Mouse (Mus musculus) cerebellum, postnatal 14 days (tissue): ENCODE measurements at regions not wholly inside any gene's neighbourhood (a gene's known extent, or its start where the extent isn't known, plus 50 kb on each side); places are given as distances from the start of the nearest gene placed in this dataset.

Experiments
- DNase-seq, 2 experiments: peaks; one replicate each; pipeline ENCODE4 v3.0.0; 2021; ENCODE audit warnings: mixed read lengths in 2 of 2

GRCm38 (mm10) chr15:74461935-74462334, 174.2 kb downstream of the Mroh4 start:
- DNase-seq = peak in 1 of 2 experiments; percentile 36

DNA sequence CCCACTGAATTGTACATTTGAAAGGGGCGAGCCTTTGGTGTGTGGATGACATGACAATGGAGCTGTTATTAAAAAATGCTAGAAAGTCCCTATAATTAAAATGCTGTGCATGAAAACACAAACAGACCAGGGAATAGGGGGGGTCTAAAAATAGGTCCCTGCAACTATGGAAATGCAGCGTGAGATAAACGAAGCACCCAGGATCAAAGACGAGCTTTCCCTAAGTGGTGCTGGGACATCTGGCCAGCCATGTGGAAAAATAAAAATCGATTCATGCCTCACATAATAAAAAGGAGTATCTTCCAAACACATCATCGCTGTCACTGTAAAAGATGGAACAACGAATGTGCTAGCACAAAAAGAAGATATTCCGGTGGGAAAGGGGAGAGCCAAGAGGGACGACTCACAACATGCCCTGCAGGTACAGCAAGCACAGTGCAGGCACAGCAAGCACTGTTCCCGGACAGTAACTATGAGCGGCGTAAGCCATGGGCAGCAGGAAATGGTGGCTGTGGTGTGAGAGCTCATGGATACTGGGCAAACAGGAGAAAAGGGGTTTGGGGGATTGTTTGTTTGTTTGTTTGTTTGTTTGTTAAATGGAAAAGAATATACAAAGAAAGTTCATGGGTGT, 176.7 kb downstream of the Mroh4 start:
- no peak for DNase-seq

DNA sequence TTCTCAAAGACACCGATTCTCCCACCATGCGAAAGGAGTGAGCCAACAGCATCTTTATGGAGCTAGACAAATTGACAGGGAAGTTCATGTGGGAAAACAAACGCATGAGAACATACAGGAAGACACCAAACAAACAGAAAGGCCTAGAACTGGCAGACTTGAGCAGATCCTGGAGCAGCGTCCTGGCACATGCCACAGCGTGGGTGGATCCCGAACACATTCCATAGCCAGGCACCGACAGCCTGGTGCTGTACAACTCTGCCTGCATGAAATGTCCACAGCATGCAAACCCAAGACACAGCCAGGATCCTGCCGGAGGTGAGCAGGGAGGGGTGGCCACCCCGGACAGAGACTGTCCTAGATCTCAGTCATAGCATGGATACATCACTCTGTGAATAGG, 177.2 kb downstream of the Mroh4 start:
- DNase-seq = peak; percentile 40 to 53

DNA sequence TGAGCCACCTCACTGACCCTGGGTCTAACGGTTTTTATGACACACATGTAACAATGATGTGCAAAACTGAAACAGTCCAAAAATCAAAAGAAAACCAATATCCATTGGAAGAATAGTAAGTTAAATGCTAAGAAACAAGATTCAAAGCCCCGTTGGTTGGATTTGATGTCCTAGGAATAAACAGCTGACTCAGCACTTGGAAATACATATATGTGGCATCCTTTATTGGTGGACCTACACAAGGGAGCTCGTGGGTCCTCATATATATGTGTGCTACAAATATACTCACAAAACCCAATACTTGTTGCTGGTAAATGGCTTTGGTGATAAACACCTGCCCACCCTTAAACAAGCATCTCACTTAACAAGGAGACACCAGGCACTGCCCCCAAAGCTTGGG, 178.2 kb downstream of the Mroh4 start:
- DNase-seq = no peak

GRCm38 (mm10) chr15:74456675-74457040, 179.5 kb downstream of the Mroh4 start:
- DNase-seq = no peak

DNA sequence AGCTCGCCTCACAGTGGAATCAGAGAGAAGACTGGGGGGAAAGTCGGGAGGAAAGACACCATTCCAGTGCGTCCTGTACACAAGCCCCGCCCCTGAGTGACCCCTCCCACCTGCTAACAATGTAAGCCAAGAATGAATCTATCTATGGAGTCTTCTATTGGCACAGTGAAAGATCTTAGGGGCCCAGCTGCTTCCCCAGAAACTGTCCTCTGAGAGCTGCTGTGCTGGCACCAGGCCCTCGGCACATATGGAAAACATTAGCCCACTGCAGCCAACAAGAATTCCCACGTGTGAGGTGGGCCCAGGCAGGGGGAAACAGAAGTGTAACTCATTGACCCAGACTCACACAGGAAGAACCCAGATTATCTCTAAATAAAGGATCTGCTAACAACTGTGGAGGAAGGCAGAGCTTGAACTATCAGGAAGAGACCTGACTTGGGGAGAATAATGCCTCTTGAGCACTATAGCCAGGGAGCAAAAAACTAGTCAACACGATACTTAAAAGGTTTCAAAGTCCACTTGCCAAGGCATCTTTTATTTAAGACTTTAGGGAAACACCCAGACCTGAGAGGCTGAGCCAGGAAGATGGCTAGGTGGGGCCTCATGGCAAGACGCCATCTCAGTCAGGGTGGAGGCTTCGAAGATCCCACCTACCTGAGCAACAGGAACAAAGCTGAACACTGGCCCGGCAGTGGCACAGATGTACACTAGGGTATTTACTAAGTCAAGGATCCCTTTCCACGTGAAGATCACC, 180.1 kb downstream of the Mroh4 start:
- peak in 1 of 2 experiments; percentile 29 for DNase-seq

GRCm38 (mm10) chr15:74454543-74454942, 181.6 kb downstream of the Mroh4 start:
- DNase-seq = peak; percentile 75

GRCm38 (mm10) chr15:74453810-74454209, 182.3 kb downstream of the Mroh4 start:
- peak in 1 of 2 experiments; percentile 32 for DNase-seq

DNA sequence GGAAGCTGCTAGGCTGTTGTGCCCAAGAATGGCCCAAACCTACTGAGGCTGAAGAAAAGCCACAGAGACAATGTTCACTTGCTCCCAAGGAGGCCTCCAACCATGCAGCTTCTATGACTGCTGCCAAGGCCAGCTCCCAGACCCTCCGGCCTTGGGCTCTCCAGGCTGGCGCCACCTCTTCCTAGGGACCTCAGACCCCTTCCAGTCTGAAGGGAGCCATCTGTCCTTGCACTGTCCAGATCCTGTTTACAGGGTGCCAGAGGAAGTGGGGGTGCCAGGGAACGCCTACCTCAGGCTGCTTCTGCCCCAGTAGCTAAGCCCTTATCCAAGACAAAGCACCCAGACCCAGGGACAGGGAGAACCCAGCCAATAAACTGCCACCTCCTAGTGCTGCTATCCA, 183.7 kb downstream of the Mroh4 start:
- DNase-seq = peak; percentile 49 to 53

- DNase-seq = no peak
Measured at GRCm38 (mm10) chr15:74441889-74442288, 194.3 kb downstream of the Mroh4 start.

DNA sequence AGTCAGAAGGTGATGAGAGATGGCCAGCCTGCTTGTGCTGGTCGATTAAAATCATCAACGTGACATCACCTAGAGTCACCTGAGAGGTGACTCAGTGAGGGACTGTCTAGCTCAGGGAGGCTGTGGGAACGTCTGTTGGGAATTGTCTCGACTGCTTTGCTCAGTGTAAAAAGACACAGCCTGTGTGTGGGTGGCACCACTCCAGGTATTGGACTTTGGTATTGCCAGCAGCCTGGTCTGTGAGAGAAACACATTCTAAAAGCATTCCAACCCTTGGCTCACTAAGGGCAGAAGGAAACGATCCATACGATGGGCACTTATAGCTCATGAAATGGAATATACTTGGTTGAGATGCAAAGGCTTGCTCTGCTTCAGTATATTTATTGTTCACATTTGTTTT, 209.2 kb downstream of the Mroh4 start:
- DNase-seq = peak; percentile 62 to 64

DNA sequence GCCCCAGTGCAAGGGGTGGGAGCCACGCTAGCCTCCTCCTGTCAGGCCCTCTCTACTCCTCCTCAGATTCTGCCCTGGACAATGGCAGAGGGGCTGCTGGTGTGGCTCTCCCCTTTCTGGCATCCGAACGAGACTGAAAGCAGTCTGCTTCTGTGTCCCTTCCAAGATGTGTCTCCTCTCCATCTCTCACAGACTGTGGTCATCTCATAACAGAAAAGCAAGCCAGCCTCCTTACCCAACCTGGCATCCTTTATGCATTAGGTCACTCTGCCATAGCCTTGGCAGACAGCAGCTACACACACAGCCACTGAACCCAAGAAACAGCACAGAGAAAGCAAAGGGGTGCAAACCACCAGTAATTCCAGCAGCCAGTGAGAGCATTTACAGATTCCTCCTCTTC, 213.2 kb downstream of the Mroh4 start:
- peak; percentile 51 to 56 for DNase-seq

DNA sequence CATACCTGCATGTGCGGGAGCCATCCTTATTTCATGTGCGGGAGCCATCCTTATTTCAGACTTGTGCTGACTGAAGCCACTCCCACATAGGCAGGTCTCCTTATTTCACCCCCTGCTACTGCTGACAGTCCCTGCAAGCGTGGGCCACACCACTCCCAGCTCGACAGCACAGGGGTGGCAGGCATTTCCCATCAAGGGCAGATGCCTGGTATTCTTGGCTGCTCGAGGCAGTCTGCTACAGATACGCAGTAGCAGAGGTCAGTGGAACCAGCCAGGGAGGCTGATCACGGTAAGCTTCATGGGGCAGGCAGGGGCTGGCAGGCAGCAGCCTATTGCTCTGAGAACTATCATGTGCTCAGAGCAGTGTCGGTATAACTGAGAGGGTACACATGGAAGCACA, 215.6 kb downstream of the Mroh4 start:
- DNase-seq = no peak

DNA sequence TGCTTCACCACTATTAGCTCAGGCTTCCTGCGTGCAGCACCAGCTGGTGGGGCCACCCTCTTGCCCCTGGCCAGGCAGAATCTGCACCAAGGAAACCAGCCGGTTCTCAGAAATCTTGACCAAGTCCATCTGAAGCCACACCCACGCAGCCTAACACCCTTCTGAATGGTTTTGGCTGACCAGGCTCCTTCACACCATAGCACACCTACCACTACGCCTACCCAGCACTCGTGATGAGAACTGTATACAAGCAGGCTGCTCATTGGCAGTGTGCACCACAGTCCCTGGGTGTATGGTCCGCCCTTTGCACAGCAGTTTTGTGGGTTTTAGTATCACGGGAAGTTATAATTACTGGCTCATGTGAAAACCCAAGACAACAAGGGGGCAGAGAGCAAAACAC, 217.5 kb downstream of the Mroh4 start:
- no peak for DNase-seq

DNA sequence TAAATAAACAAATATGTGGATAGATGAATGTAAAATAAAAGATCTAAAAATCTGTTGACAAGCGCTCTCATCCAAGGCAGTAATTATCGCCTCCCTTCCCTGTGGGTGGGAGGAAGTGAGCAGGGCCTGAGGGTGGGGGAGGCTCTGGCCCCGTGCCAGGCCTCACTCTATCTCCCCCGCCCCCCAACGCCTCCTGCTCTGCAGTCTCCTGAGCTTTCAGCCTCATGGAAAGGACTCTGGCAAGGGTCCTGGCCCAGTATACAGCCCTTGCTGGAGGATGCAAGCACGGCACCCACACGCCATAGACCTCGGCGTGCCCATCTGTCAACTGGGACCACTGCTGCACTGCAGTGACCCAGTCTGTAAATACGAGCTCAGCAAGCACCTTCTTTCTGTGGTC, 222.9 kb downstream of the Mroh4 start:
- DNase-seq = no peak

DNA sequence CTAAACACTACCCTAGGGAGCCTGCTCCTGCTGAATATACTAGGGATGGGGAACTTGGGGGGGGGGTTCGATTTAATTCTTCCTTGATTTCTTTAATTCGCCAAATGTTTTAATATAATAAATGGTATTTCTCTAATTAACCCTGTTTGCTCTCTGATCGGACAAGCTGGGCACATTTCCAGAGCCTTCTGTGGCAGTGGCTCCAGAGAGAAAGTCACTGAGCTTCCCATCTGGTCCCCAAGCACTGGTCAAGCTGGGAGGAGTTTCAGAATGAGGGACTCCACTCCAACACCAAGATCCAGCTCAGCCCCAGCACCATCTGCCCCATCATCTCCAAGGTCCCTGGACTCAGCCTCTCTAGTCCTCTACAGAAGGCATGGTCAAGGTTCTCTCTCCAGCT, 223.9 kb downstream of the Mroh4 start:
- peak in 1 of 2 experiments; percentile 45 for DNase-seq

DNA sequence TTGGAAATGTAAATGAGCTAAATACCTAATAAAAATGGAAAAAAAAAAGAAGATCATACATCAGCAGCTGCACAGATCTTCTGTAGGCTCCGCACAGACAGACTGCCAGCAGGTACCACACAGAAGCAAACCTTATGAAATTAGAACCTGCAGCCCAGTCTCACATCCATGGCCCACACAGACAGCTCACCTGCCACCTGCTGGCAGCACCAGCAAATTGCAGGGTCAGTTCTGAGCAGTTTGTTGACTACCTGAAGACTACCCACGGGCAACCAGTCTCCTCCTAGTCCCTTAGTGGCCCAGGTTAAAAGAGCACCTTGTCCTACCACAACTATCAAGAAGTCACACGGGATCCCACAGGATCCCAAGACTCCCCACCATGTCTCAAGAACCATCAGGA, 225.1 kb downstream of the Mroh4 start:
- DNase-seq = no peak

GRCm38 (mm10) chr15:74404866-74405265, 231.3 kb downstream of the Mroh4 start:
- DNase-seq = no peak

GRCm38 (mm10) chr15:74401275-74401674, 234.9 kb downstream of the Mroh4 start:
- DNase-seq = peak in 1 of 2 experiments; percentile 29

GRCm38 (mm10) chr15:74396029-74396428, 240.1 kb downstream of the Mroh4 start:
- DNase-seq = no peak

GRCm38 (mm10) chr15:74387533-74387932, 248.6 kb downstream of the Mroh4 start:
- no peak for DNase-seq

DNA sequence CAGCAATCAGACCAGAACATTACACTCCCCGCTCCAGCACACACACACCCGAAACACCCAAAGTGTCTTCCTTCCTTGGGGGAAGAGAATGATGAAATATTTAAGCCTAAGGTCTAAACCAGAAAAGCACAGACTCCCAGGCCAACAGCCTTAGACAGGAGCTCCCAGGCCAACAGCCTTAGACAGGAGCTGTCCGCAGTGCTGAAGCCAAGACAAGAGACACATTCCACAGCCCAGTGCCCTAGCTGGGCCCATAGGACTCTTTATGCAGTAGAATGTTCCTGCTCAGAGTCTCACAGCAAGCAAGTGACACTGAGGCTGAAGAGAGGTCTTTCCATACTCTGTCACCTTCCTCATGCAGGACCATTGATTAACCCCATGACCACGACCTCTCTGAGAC, 253.6 kb downstream of the Mroh4 start:
- DNase-seq = no peak

DNA sequence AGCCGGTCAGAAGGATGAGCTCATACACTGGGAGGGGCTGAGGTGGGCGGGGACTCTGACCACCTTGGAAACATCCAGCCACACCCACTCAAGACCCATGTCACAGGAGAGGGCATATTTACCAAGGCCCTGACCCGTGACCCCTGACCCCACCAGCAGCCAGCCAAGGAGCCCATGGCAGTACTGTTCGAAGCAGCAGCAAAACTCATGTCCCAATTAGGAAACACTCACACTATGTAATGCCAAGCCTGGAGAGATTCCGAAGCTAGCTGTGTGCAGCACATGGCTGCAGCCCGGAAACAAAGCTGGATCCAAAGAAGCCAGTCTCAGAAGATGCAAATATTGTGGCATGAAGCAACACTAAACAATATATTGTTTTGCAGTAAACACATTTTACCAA, 256.8 kb downstream of the Mroh4 start:
- no peak for DNase-seq

- peak; percentile 36 to 45 for DNase-seq
Measured at GRCm38 (mm10) chr15:74369461-74369860, 266.7 kb downstream of the Mroh4 start.

DNA sequence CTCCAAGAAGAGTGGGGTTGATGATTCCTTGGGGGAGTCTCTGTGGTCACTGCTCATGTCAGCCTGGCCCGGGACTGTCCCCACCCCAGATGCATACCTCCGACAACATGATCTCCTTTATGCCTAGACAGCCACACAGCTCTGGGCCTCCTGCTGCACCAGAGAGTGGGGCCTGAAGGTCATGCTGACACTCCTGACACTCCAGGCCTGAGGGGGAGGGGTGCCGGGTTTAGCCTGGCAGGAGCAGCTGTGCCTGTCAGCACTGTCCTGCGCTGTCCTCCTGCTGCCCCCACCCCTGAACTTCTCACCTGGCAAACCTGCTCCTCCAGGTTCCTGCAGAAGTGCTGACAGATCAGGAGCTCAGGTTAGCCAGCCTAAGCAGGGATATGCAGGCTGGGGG, 288.2 kb downstream of the Mroh4 start:
- no peak for DNase-seq
